Mouse (Mus musculus): Measurements from ENCODE around the gene Pbx2.

The Pbx2 gene

GRCm38 (mm10) chr17:34629221-34629751 is 38.2 kb downstream of the Pbx2 start, which contains the start of gene Prrt1:
Gene Prrt1 (plus strand): TSS chr17:34629533.
- no peak for DNase-seq (ENCODE audit: low read depth, low spot score)

- no peak for DNase-seq (ENCODE audit: low read depth, low spot score)
These were observed 38.9 kb downstream of the Pbx2 start for GRCm38 (mm10) chr17:34629796-34630603.

- DNase-seq (ENCODE audit: low read depth, low spot score) = no peak
These were observed 39.8 kb downstream of the Pbx2 start for GRCm38 (mm10) chr17:34630761-34631301.

GRCm38 (mm10) chr17:34631647-34632046 is 40.6 kb downstream of the Pbx2 start:
- no peak for DNase-seq (ENCODE audit: low read depth, low spot score)

GRCm38 (mm10) chr17:34632261-34632691 is 41.2 kb downstream of the Pbx2 start:
- no peak for DNase-seq (ENCODE audit: low read depth, low spot score)

GRCm38 (mm10) chr17:34635671-34636070 is 44.6 kb downstream of the Pbx2 start:
- DNase-seq (ENCODE audit: low read depth, low spot score) = no peak

GRCm38 (mm10) chr17:34637459-34637858 is 46.4 kb downstream of the Pbx2 start:
- no peak for DNase-seq (ENCODE audit: low read depth, low spot score)

GRCm38 (mm10) chr17:34639461-34640255 is 48.6 kb downstream of the Pbx2 start:
- no peak for DNase-seq (ENCODE audit: low read depth, low spot score)

GRCm38 (mm10) chr17:34640778-34641601 is 49.9 kb downstream of the Pbx2 start:
- no peak for DNase-seq (ENCODE audit: low read depth, low spot score)

GRCm38 (mm10) chr17:34641945-34642344 is 50.9 kb downstream of the Pbx2 start:
- no peak for DNase-seq (ENCODE audit: low read depth, low spot score)

- no peak for DNase-seq (ENCODE audit: low read depth, low spot score)
These were observed 52.3 kb downstream of the Pbx2 start for GRCm38 (mm10) chr17:34643379-34643778.

- DNase-seq (ENCODE audit: low read depth, low spot score) = no peak
These were observed 52.9 kb downstream of the Pbx2 start for GRCm38 (mm10) chr17:34643944-34644343.

GRCm38 (mm10) chr17:34644608-34645007 is 53.5 kb downstream of the Pbx2 start, which contains the start of gene Fkbpl:
Gene Fkbpl (plus strand): TSS chr17:34644764.
- peak; percentile 86 for DNase-seq (ENCODE audit: low read depth, low spot score)

- no peak for DNase-seq (ENCODE audit: low read depth, low spot score)
These were observed 54.3 kb downstream of the Pbx2 start for GRCm38 (mm10) chr17:34645256-34645829.

GRCm38 (mm10) chr17:34645831-34646511 is 54.9 kb downstream of the Pbx2 start:
- DNase-seq (ENCODE audit: low read depth, low spot score) = no peak

Data from WW6 (cell line).